8 mouse cellular contexts compared by ENCODE assay signal in the genomic region with DNA sequence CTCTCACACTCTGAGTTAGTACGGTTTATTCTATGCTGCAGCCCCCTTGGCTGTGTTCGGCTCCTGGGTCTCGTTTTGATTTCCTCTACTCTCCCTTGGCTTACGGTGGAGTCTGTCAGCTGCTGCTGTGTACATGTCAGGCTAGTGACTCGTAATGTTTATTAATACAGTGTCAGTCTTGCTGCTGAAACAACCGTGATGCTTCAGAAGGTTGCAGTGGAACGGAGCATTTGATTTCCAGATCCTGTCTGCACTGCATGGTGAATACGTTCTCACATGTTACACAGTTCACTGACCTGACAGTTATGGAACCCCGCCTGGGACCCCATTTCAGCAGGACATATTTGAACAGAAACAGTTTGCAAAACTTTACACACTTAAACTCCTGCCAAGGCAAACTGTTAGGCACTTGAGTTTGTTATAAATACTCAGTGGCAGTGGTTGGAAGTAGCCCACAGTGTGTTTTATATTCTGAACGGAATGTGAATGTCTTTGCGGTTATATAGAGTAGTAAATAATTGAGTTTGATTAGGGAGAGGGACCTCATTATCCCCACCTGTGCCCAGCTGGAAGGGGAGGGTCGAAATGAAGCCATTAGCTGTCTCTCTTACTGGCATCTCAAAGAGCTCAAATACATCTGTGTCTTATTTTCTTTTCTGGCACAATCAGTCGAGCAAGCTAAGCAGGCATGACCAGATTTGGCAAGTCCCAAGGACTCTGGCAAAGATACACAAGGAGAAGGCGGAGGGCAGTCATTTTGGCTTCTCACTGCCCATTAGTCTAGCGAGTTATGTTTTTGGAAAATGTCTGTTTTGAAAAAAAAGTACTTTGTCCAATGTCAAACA.
DNase-seq lines count a peak whose midpoint lies in the region; ATAC-seq and TF ChIP-seq lines count a peak whose summit lies in the region.

No protein-coding gene starts in this region.

- no peaks in the 10 kb centered on the region for H3K9me3 ChIP-seq in heart, embryonic 10.5 days
- H3K9me3 ChIP-seq in forebrain, postnatal 0 days (ENCODE audit: low read length), result no peaks in the 10 kb centered on the region
- H3K9me3 ChIP-seq in kidney, postnatal 0 days (replicated peaks; ENCODE audit: low read length), result no peaks in the 10 kb centered on the region

- no peaks in the 10 kb centered on the region for H3K27me3 ChIP-seq in heart, embryonic 10.5 days (ENCODE audit: insufficient read depth, poor library complexity, severe bottlenecking)
- H3K27me3 ChIP-seq in forebrain, postnatal 0 days (ENCODE audit: insufficient read depth, low read length), result no peaks in the 10 kb centered on the region
- H3K27me3 ChIP-seq in kidney, postnatal 0 days (ENCODE audit: insufficient read depth, low read length), result no peaks in the 10 kb centered on the region

- no peak overlapping the region for H3K4me2 ChIP-seq in forebrain, postnatal 0 days (ENCODE audit: low read depth)
- H3K4me2 ChIP-seq in kidney, postnatal 0 days (ENCODE audit: low read length), result no peak overlapping the region

- DNase-seq in heart, adult 11 months, result peak; percentile 91
- no peak for DNase-seq in heart, embryonic 10.5 days (ENCODE audit: low spot score)
- peak; percentile 88 for DNase-seq in adrenal gland, adult 8-10 months
- DNase-seq in forebrain, postnatal 0 days, result peak; percentile 40
- peak; percentile 28 for DNase-seq in kidney, postnatal 0 days (ENCODE audit: low spot score)
- no peak for DNase-seq in spleen, postnatal 4 days (ENCODE audit: low spot score in 2 of 2)
- DNase-seq in layer of hippocampus, adult 2 months (ENCODE audit: low spot score in 2 of 2), result no peak
- no peak for DNase-seq in embryo, embryonic 10 days (ENCODE audit: low spot score)

- ATAC-seq in forebrain, postnatal 0 days, result peak; percentile 74
- no peak for ATAC-seq in kidney, postnatal 0 days (replicated peaks; ENCODE audit: low FRiP score, low read depth)

- no peak overlapping the region for H3K9ac ChIP-seq in forebrain, postnatal 0 days
- H3K9ac ChIP-seq in kidney, postnatal 0 days (ENCODE audit: low read depth, low read length), result no peak overlapping the region

- no peak overlapping the region for H3K27ac ChIP-seq in heart, embryonic 10.5 days
- no peak overlapping the region for H3K27ac ChIP-seq in forebrain, postnatal 0 days (ENCODE audit: low read depth, low read length)
- H3K27ac ChIP-seq in kidney, postnatal 0 days, result no peak overlapping the region
- no peak overlapping the region for H3K27ac ChIP-seq in layer of hippocampus, adult 2 months

- H3K4me1 ChIP-seq in heart, embryonic 10.5 days, result peaks cover 6% of the 10 kb centered on the region; the same call in 1 of the 2 replicates
- no peaks in the 10 kb centered on the region for H3K4me1 ChIP-seq in forebrain, postnatal 0 days (ENCODE audit: insufficient read depth)
- H3K4me1 ChIP-seq in kidney, postnatal 0 days (replicated peaks; ENCODE audit: insufficient read depth, low read length), result 0 out of 2 replicates have a peak, but pooled peaks cover 3% of the 10 kb centered on the region

- no peak overlapping the region for H3K4me3 ChIP-seq in heart, embryonic 10.5 days
- no peak overlapping the region for H3K4me3 ChIP-seq in forebrain, postnatal 0 days (ENCODE audit: low read depth, low read length)
- no peak overlapping the region for H3K4me3 ChIP-seq in kidney, postnatal 0 days (replicated peaks; ENCODE audit: low read depth, low read length)
- H3K4me3 ChIP-seq in layer of hippocampus, adult 2 months, result no peak overlapping the region

- WGBS in heart, embryonic 10.5 days, result 80% methylated on average over 15 of the region's 15 CpGs
- WGBS in forebrain, postnatal 0 days, result 17% methylated on average over 15 of the region's 15 CpGs
- whole genome bisulfite sequencing in kidney, postnatal 0 days, result 38% methylated on average over 15 of the region's 15 CpGs

- 0 out of 2 replicates have a peak, but pooled peaks cover 4% of the 10 kb centered on the region for H3K36me3 ChIP-seq in heart, embryonic 10.5 days
- no peaks in the 10 kb centered on the region for H3K36me3 ChIP-seq in forebrain, postnatal 0 days (ENCODE audit: insufficient read depth)
- no peaks in the 10 kb centered on the region for H3K36me3 ChIP-seq in kidney, postnatal 0 days (ENCODE audit: insufficient read depth, low read length)

- no peak for TF ChIP-seq CTCF in forebrain, postnatal 0 days (IDR thresholded peaks at IDR 0.05; ENCODE audit: low read depth)
- TF ChIP-seq CTCF in kidney, postnatal 0 days (IDR thresholded peaks at IDR 0.05; ENCODE audit: low read depth), result no peak
- no peak for TF ChIP-seq CTCF in layer of hippocampus, adult 2 months (conservative IDR thresholded peaks at IDR 0.05)

Comparison
In these comparisons a context has a peak if more than half of its experiments do, and no peak if none do; other contexts are left out.
1. DNase-seq: peak in heart, adult 11 months (single experiment), adrenal gland, adult 8-10 months (single experiment), forebrain, postnatal 0 days (single experiment) and kidney, postnatal 0 days (single experiment); none in heart, embryonic 10.5 days (single experiment), spleen, postnatal 4 days (0 of 2), layer of hippocampus, adult 2 months (0 of 2) and embryo, embryonic 10 days (single experiment).